In the genomic region with DNA sequence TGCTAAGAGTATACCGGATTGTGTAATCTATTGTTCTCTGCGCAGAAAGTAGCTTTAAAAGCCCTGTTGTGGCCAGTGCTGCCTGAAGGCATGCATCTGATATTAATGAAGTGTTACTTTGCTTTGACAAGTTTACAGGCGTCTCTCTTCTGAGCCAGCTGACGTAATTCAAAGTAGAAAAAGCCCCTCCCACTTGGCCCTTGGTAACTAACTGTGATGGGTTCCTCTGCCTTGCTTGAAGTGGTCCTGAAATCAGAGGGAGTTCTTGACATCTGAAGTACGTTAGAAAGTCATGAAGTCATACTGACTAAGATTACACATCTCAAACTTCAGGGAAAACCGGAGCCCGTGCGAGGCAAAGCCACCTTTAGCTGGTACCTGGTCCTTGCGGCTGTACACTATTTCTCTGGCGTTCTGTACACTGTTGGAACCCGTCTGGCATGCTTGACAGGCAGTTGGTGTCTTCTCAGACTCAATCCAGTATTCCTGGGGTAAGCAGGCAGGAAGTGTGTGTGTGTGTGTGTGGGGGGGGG, we compare ENCODE assay signal across 8 mouse cellular contexts.
DNase-seq lines count a peak whose midpoint lies in the region; ATAC-seq and TF ChIP-seq lines count a peak whose summit lies in the region.

No protein-coding gene starts in this region.

- H3K9ac ChIP-seq in midbrain, embryonic 12.5 days (replicated peaks) = no peak overlapping the region
- no peak overlapping the region for H3K9ac ChIP-seq in forebrain, postnatal 0 days
- no peak overlapping the region for H3K9ac ChIP-seq in kidney, embryonic 14.5 days (ENCODE audit: low read depth, low read length)

- H3K9me3 ChIP-seq in midbrain, embryonic 12.5 days = no peaks in the 10 kb centered on the region
- no peaks in the 10 kb centered on the region for H3K9me3 ChIP-seq in midbrain, embryonic 10.5 days (replicated peaks)
- H3K9me3 ChIP-seq in forebrain, postnatal 0 days (ENCODE audit: low read length) = no peaks in the 10 kb centered on the region
- H3K9me3 ChIP-seq in kidney, embryonic 14.5 days (ENCODE audit: control insufficient read depth, low read length) = no peaks in the 10 kb centered on the region

- H3K4me1 ChIP-seq in midbrain, embryonic 12.5 days = peaks cover 9% of the 10 kb centered on the region
- H3K4me1 ChIP-seq in midbrain, embryonic 10.5 days = peaks cover 4% of the 10 kb centered on the region; the same call in 1 of the 2 replicates
- H3K4me1 ChIP-seq in forebrain, postnatal 0 days (ENCODE audit: insufficient read depth) = no peaks in the 10 kb centered on the region
- H3K4me1 ChIP-seq in kidney, embryonic 14.5 days (ENCODE audit: control insufficient read depth, insufficient read depth, low read length) = 0 out of 2 replicates have a peak, but pooled peaks cover 6% of the 10 kb centered on the region

- no peak for TF ChIP-seq CTCF in forebrain, postnatal 0 days (IDR thresholded peaks at IDR 0.05; ENCODE audit: low read depth)

- no peak overlapping the region for H3K4me2 ChIP-seq in midbrain, embryonic 12.5 days (replicated peaks)
- H3K4me2 ChIP-seq in forebrain, postnatal 0 days (ENCODE audit: low read depth) = no peak overlapping the region
- H3K4me2 ChIP-seq in kidney, embryonic 14.5 days (replicated peaks; ENCODE audit: low read depth, low read length) = no peak overlapping the region

- peak; percentile 52 for ATAC-seq in midbrain, embryonic 12.5 days (ENCODE audit: low FRiP score, low read depth)
- peak; percentile 18; the same call in 1 of the 2 replicates for ATAC-seq in forebrain, postnatal 0 days
- peak; percentile 20 for ATAC-seq in kidney, embryonic 14.5 days (ENCODE audit: low FRiP score, low TSS enrichment)
- no peak for ATAC-seq in erythroblast, adult 5-6 weeks (replicated peaks; ENCODE audit: low FRiP score, poor library complexity, severe bottlenecking)

- WGBS in midbrain, embryonic 12.5 days = 69% methylated on average over 11 of the region's 11 CpGs
- 75% methylated on average over 11 of the region's 11 CpGs for WGBS in midbrain, embryonic 10.5 days
- WGBS in forebrain, postnatal 0 days = 42% methylated on average over 11 of the region's 11 CpGs
- WGBS in kidney, embryonic 14.5 days = 51% methylated on average over 11 of the region's 11 CpGs

- no peaks in the 10 kb centered on the region for H3K27me3 ChIP-seq in midbrain, embryonic 12.5 days
- H3K27me3 ChIP-seq in midbrain, embryonic 10.5 days (ENCODE audit: low read depth, poor library complexity, severe bottlenecking) = no peaks in the 10 kb centered on the region
- H3K27me3 ChIP-seq in forebrain, postnatal 0 days (ENCODE audit: insufficient read depth, low read length) = no peaks in the 10 kb centered on the region
- H3K27me3 ChIP-seq in kidney, embryonic 14.5 days (ENCODE audit: control insufficient read depth, insufficient read depth, low read length) = no peaks in the 10 kb centered on the region

- H3K36me3 ChIP-seq in midbrain, embryonic 12.5 days = no peaks in the 10 kb centered on the region
- no peaks in the 10 kb centered on the region for H3K36me3 ChIP-seq in midbrain, embryonic 10.5 days
- no peaks in the 10 kb centered on the region for H3K36me3 ChIP-seq in forebrain, postnatal 0 days (ENCODE audit: insufficient read depth)
- H3K36me3 ChIP-seq in kidney, embryonic 14.5 days (ENCODE audit: control insufficient read depth, insufficient read depth, low read length) = no peaks in the 10 kb centered on the region

- DNase-seq in midbrain, embryonic 10.5 days (ENCODE audit: low spot score) = no peak
- no peak for DNase-seq in forebrain, postnatal 0 days
- peak; percentile 14 for DNase-seq in skeletal muscle tissue, adult 2 months (ENCODE audit: low read depth, low spot score)
- DNase-seq in ovary, postnatal 36 days (ENCODE audit: low spot score) = no peak
- no peak for DNase-seq in liver

- H3K27ac ChIP-seq in midbrain, embryonic 12.5 days (replicated peaks) = no peak overlapping the region
- no peak overlapping the region for H3K27ac ChIP-seq in midbrain, embryonic 10.5 days (replicated peaks)
- no peak overlapping the region for H3K27ac ChIP-seq in forebrain, postnatal 0 days (ENCODE audit: low read depth, low read length)
- H3K27ac ChIP-seq in kidney, embryonic 14.5 days (ENCODE audit: low read depth, low read length) = no peak overlapping the region

- H3K4me3 ChIP-seq in midbrain, embryonic 12.5 days = no peak overlapping the region
- H3K4me3 ChIP-seq in midbrain, embryonic 10.5 days = no peak overlapping the region
- H3K4me3 ChIP-seq in forebrain, postnatal 0 days (ENCODE audit: low read depth, low read length) = no peak overlapping the region
- H3K4me3 ChIP-seq in kidney, embryonic 14.5 days (ENCODE audit: low read length) = no peak overlapping the region
